Mouse (Mus musculus) heart, embryonic 11.5 days (tissue): Measurements from ENCODE around the gene Wdr86. TPM values are rescaled to one million over a fixed set of nuclear protein-coding genes. Genes with fewer than 3 reads are reported as not detected.

Experiments used
- ATAC-seq: fragments of 200-750 bp; cut with Nextera tagmentation; replicated peaks from 2 replicates; pipeline ENCODE4 v1.8.0; 2017; ENCODE audit warnings: moderate library complexity; ENCODE audit not compliant: insufficient number of reproducible peaks, low FRiP score, low TSS enrichment
- H3K27ac ChIP-seq: fragments of 300-500 bp; sonication (generic); 2 replicates; pipeline ENCODE4 v1.5.1; 2014; ENCODE audit warnings: mild to moderate bottlenecking, low read depth, low read length
- H3K27me3 ChIP-seq: fragments of 300-500 bp; sonication (generic); 2 replicates; pipeline ENCODE4 v1.6.1; 2014; ENCODE audit warnings: mild to moderate bottlenecking, low read length, mixed read lengths; ENCODE audit not compliant: control insufficient read depth, insufficient read depth
- H3K36me3 ChIP-seq: fragments of 300-500 bp; sonication (generic); 2 replicates; pipeline ENCODE4 v1.6.1; 2014; ENCODE audit warnings: mild to moderate bottlenecking, low read length, moderate library complexity, mixed read lengths; ENCODE audit not compliant: control insufficient read depth, insufficient read depth
- H3K4me1 ChIP-seq: fragments of 300-500 bp; sonication (generic); 2 replicates; pipeline ENCODE4 v1.6.1; 2014; ENCODE audit warnings: low read length; ENCODE audit not compliant: control insufficient read depth, insufficient read depth
- H3K4me2 ChIP-seq: fragments of 300-500 bp; sonication (generic); 2 replicates; pipeline ENCODE4 v1.6.1; 2014; ENCODE audit warnings: mild to moderate bottlenecking, moderate library complexity
- H3K4me3 ChIP-seq: fragments of 300-500 bp; sonication (generic); 2 replicates; pipeline ENCODE4 v1.5.1; 2014; ENCODE audit warnings: low read depth, low read length
- H3K9ac ChIP-seq: fragments of 300-500 bp; sonication (generic); 2 replicates; pipeline ENCODE4 v1.6.1; 2014; ENCODE audit warnings: mild to moderate bottlenecking, low read depth, low read length, moderate library complexity
- H3K9me3 ChIP-seq: fragments of 300-500 bp; sonication (generic); replicated peaks from 2 replicates; pipeline ENCODE4 v1.6.1; 2016; ENCODE audit warnings: low read length; ENCODE audit not compliant: control insufficient read depth
- WGBS: fragments of 180-500 bp; shearing (Covaris S2); extraction: QIAGEN DNeasy Blood & Tissue Kit; methylation state at CpG from one replicate; pipeline ENCODE4 v1.1.7; 2014; ENCODE audit not compliant: insufficient replicate concordance; 5-methylcytosine and 5-hydroxymethylcytosine counted together
- polyA plus RNA-seq: library from polyadenylated mRNA; unstranded; fragments of >200 nt; fragmentation: Nextera tagmentation; extraction: Ambion mirVana; gene quantifications from 2 replicates; pipeline ENCODE4 v1.2.1, GENCODE M21; 2014

Gene Wdr86
- polyA plus RNA-seq, 1 experiment from 2014 or later: 13.6 TPM

GRCm38 (mm10) chr5:24725897-24726296 lies 4.6 kb downstream of the Wdr86 start:
- H3K9ac ChIP-seq: no peak overlapping the region
- peaks cover 7% of the 10 kb centered on the region; the same call in 1 of the 2 replicates for H3K27me3 ChIP-seq
- H3K36me3 ChIP-seq: no peaks in the 10 kb centered on the region
- no peak overlapping the region; the same call in 1 of the 2 replicates for H3K27ac ChIP-seq
- WGBS: 53% methylated on average over 6 of the region's 6 CpGs
- no peak overlapping the region for H3K4me3 ChIP-seq
- no peak for ATAC-seq
- no peaks in the 10 kb centered on the region for H3K9me3 ChIP-seq
- peaks cover 20% of the 10 kb centered on the region for H3K4me1 ChIP-seq
- no peak overlapping the region for H3K4me2 ChIP-seq

DNA sequence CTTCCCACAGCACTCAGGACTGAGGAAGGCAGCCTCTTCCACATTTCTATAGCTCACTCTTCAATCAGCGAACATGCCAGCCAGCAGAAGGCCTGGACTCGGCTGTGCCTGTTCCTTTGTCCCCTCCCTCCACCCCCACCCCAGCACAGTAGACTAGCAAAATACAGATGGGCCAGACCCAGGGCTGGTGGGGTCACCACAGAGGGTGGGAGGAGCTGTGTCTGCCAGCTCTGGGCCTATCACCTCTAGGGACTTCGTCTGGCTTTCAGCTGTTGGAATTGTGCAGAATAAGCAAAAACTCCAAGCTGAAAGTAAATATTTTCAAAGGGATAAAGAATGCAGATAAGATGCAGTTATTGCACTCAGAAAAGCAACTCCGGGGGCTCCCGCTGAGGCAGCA lies 5.7 kb downstream of the Wdr86 start:
- WGBS: 20% methylated on average over 5 of the region's 5 CpGs
- Histone ChIP-seq H3K36me3 (no peaks in the 10 kb centered on the region), H3K4me2 (peak overlapping the region; percentile 11), H3K4me3 (no peak overlapping the region), H3K9me3 (no peaks in the 10 kb centered on the region), H3K27me3 (peaks cover 5% of the 10 kb centered on the region; the same call in 1 of the 2 replicates), H3K9ac (peak overlapping the region; percentile 39; the same call in 1 of the 2 replicates), H3K27ac (peak overlapping the region; percentile 71), H3K4me1 (peaks cover 14% of the 10 kb centered on the region)
- peak; percentile 75 for ATAC-seq

GRCm38 (mm10) chr5:24724270-24724634 lies 6.3 kb downstream of the Wdr86 start:
- Histone ChIP-seq H3K27me3 (no peaks in the 10 kb centered on the region; the same call in 1 of the 2 replicates), H3K9ac (peak overlapping the region; percentile 39; the same call in 1 of the 2 replicates), H3K27ac (peak overlapping the region; percentile 71), H3K36me3 (no peaks in the 10 kb centered on the region), H3K9me3 (no peaks in the 10 kb centered on the region), H3K4me3 (no peak overlapping the region), H3K4me1 (peaks cover 14% of the 10 kb centered on the region), H3K4me2 (no peak overlapping the region)
- 76% methylated on average over 5 of the region's 5 CpGs for WGBS
- no peak for ATAC-seq

- Histone ChIP-seq H3K4me1 (peaks cover 14% of the 10 kb centered on the region), H3K9me3 (no peaks in the 10 kb centered on the region), H3K27me3 (no peaks in the 10 kb centered on the region), H3K4me2 (no peak overlapping the region), H3K9ac (no peak overlapping the region), H3K36me3 (no peaks in the 10 kb centered on the region), H3K4me3 (no peak overlapping the region), H3K27ac (0 out of 2 replicates have a peak overlapping the region, but pooled peaks have one; percentile 71)
- ATAC-seq: no peak
- 69% methylated on average over 11 of the region's 11 CpGs for WGBS
Measured at GRCm38 (mm10) chr5:24723527-24724269, 6.8 kb downstream of the Wdr86 start.

DNA sequence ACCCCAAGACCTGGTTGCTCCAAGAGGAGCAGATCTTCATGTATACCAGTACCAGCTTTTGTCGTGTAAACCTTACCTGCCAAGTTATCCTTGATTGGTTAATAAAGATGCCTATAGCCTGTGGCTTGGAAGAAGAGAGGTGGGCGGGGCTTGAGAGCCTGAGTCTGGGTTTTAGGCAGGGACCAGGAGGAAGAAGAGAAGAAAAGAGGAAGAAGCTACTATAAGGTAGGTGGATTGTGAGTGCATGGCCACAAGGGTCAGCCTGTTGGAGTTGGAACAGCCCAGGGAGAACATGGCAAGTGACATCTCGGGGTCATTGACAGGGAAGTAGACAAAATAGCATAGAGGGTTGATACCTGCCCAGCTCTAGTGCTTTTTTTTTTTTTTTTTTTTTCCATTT lies 10.7 kb downstream of the Wdr86 start:
- H3K9me3 ChIP-seq: no peaks in the 10 kb centered on the region
- 76% methylated on average over 3 of the region's 3 CpGs for WGBS
- no peak overlapping the region for H3K4me3 ChIP-seq
- no peaks in the 10 kb centered on the region for H3K27me3 ChIP-seq
- no peak overlapping the region for H3K9ac ChIP-seq
- no peak overlapping the region for H3K4me2 ChIP-seq
- H3K36me3 ChIP-seq: 0 out of 2 replicates have a peak, but pooled peaks cover 3% of the 10 kb centered on the region
- no peak overlapping the region for H3K27ac ChIP-seq
- H3K4me1 ChIP-seq: peaks cover 9% of the 10 kb centered on the region
- ATAC-seq: no peak

DNA sequence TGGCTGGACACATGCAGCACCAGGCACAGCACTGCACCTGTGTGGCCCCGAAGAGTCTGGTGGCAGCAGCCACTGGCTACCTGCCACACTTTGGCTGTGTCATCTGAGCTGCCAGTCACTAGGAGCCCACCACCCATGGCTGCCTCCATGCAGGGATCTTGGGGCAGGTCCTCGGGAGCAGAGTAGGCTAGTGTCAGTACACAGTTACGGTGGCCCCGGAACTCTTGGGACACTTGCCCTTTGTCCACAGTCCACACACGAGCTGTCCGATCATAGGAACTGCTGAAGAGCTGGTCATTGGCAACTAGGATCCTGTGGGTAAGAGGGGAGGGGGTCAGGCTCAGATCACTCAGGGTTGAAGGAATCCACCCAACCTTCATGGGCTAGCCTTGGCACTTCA lies 12.5 kb downstream of the Wdr86 start:
- ATAC-seq: no peak
- H3K27me3 ChIP-seq: no peaks in the 10 kb centered on the region
- H3K36me3 ChIP-seq: 0 out of 2 replicates have a peak, but pooled peaks cover 3% of the 10 kb centered on the region
- H3K4me1 ChIP-seq: 0 out of 2 replicates have a peak, but pooled peaks cover 4% of the 10 kb centered on the region
- no peak overlapping the region for H3K9ac ChIP-seq
- no peak overlapping the region for H3K4me2 ChIP-seq
- 83% methylated on average over 6 of the region's 6 CpGs for WGBS
- H3K4me3 ChIP-seq: no peak overlapping the region
- H3K27ac ChIP-seq: no peak overlapping the region
- H3K9me3 ChIP-seq: no peaks in the 10 kb centered on the region

DNA sequence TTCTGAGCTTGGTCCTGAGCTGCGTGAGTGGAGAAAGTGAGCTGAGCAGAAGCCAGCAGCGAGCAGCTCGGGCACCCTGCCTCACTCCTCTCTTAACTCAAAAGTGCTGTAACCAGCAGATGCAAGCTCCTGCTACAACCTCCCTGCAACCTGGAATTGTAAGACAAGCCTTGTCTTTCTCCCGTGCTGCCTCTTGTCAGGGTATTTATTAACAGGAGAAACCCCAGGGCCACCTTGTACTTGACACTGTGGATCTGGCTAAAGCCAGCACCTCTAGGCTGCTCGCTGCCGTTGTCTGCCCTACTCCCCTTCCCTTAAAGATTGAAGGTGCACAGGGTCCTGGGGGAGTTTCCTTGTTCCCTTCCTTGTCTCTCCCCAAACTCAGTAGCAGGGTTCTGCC lies 16.5 kb downstream of the Wdr86 start:
- Histone ChIP-seq H3K9ac (no peak overlapping the region), H3K27me3 (no peaks in the 10 kb centered on the region), H3K36me3 (peaks cover 16% of the 10 kb centered on the region), H3K9me3 (no peaks in the 10 kb centered on the region), H3K27ac (no peak overlapping the region), H3K4me2 (no peak overlapping the region), H3K4me3 (no peak overlapping the region), H3K4me1 (0 out of 2 replicates have a peak, but pooled peaks cover 4% of the 10 kb centered on the region)
- ATAC-seq: no peak
- 80% methylated on average over 6 of the region's 6 CpGs for WGBS

- Histone ChIP-seq H3K9me3 (no peaks in the 10 kb centered on the region), H3K36me3 (peaks cover 16% of the 10 kb centered on the region), H3K9ac (no peak overlapping the region), H3K4me3 (no peak overlapping the region), H3K27ac (no peak overlapping the region), H3K27me3 (no peaks in the 10 kb centered on the region), H3K4me1 (0 out of 2 replicates have a peak, but pooled peaks cover 4% of the 10 kb centered on the region), H3K4me2 (no peak overlapping the region)
- ATAC-seq: no peak
- 76% methylated on average over 2 of the region's 2 CpGs for WGBS
Measured at GRCm38 (mm10) chr5:24713199-24713598, 17.3 kb downstream of the Wdr86 start.

DNA sequence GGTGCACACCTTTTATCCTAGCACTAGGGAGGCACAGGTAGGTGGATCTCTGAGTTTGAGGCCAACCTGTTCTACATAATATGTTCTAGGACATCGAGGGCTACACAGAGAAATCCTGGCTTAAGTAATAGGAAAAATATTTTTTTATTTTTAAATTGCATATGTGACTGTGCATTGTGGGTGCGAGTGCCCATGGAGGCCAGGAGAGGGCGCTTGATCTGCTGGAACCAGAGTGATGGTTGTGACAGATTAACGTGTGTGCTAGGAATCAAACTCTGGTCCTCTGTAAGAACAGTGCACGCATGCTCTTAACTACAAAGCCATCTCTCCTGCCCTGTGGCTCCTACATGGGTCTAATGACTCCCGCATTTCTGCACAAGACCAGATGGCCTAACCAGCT lies 18.9 kb downstream of the Wdr86 start:
- 91% methylated on average over 6 of the region's 6 CpGs for WGBS
- Histone ChIP-seq H3K27ac (no peak overlapping the region), H3K4me1 (0 out of 2 replicates have a peak, but pooled peaks cover 4% of the 10 kb centered on the region), H3K27me3 (no peaks in the 10 kb centered on the region), H3K36me3 (peaks cover 21% of the 10 kb centered on the region), H3K4me2 (no peak overlapping the region), H3K9me3 (no peaks in the 10 kb centered on the region), H3K4me3 (no peak overlapping the region), H3K9ac (no peak overlapping the region)
- no peak for ATAC-seq
